Mouse (Mus musculus): ENCODE measurements around the gene Ddx39b. TPM values are rescaled to one million over a fixed set of nuclear protein-coding genes. Genes with fewer than 3 reads are reported as not detected.

The Ddx39b gene
- polyA plus RNA-seq, 1 experiment, result 382 TPM

GRCm38 (mm10) chr17:35257378-35257777 is 15.8 kb downstream of the Ddx39b start:
- H3K27ac ChIP-seq (ENCODE audit: insufficient read depth, low read length), result no peak overlapping the region
- no peaks in the 10 kb centered on the region for H3K4me1 ChIP-seq (ENCODE audit: control insufficient read depth, insufficient read depth, low read length)
- TF ChIP-seq POLR2A (IDR thresholded peaks at IDR 0.05; ENCODE audit: extremely low read depth, insufficient read depth, low read length), result no peak
- no peak for TF ChIP-seq CTCF (IDR thresholded peaks at IDR 0.05; ENCODE audit: extremely low read depth, insufficient read depth, low read length)
- no peak overlapping the region for H3K4me3 ChIP-seq (ENCODE audit: insufficient read depth, low read length)

DNA sequence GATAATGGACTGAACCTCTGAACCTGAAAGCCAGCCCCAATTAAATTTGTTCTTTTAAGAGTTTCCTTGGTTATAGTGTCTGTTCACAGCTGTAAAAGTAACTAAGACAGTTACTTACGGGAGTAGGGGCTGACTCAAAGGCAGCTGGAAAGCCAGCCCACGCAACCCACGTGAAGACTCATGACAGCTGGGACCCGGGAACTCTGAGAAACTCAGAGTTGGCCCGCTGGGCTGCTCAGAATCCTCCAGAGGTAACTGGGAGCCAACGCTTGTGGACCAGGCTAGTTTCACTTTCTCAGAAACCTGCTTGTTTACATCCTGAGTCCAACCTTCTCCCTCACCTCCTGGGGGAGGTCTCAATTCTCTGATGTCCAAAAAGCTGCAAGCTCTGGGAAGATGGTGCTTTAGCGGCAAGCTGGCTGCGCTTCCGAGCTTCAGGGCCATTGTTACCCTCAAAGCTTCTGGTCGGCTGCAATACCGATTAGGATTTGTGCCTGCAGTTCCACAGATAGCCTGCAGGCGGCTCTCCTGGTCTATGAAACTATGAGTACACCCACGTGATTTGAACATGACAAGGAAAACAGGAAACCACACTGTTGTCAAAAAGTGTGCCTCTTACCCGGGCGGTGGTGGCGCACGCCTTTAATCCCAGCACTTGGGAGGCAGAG is 16.4 kb downstream of the Ddx39b start:
- Histone ChIP-seq H3K4me3 (ENCODE audit: insufficient read depth, low read length) (peak overlapping the region; percentile 17; the same call in 1 of the 2 replicates), H3K27ac (ENCODE audit: insufficient read depth, low read length) (no peak overlapping the region), H3K4me1 (ENCODE audit: control insufficient read depth, insufficient read depth, low read length) (no peaks in the 10 kb centered on the region)
- TF ChIP-seq CTCF (IDR thresholded peaks at IDR 0.05; ENCODE audit: extremely low read depth, insufficient read depth, low read length), result peak; percentile 82
- no peak for TF ChIP-seq POLR2A (IDR thresholded peaks at IDR 0.05; ENCODE audit: extremely low read depth, insufficient read depth, low read length)

DNA sequence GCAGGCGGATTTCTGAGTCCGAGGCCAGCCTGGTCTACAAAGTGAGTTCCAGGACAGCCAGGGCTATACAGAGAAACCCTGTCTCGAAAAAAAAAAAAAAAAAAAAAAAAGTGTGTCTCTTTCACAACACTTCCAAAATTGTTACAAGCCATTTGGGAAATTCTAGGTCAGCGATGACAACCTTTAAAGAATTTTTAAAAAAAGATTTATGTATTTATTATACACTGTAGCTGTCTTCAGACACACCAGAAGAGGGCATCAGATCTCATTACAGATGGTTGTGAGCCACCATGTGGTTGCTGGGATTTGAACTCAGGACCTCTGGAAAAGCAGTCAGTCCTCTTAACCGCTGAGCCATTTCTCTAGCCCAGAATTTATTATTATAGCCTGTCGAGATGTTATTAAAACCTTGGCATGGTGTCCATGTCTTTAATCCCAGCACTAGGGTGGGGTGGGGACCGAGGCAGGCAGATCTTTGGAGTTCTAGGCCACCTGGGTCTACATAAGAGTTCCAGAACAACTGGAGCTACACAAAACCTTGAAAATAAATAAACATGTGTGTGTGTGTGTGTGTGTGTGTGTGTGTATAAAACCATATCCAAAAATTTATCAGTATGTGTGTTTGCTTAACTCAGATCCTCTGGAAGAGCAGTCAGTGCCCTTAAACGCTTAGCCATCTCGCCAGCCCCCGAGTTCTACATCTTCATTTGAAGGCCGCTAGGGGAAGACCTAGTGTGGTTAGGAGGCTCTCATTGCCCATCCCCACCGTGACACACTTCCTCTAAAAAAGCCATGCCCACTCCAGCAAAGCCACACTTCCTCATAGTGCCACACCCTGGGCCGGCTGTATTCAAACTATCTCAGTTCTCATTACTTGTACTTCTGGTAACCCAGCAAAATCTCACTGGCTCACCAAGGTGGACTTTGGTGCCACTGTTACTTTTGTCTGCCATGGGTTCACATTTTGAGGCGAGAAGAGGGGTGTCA is 17.2 kb downstream of the Ddx39b start:
- TF ChIP-seq CTCF (IDR thresholded peaks at IDR 0.05; ENCODE audit: extremely low read depth, insufficient read depth, low read length), result no peak
- TF ChIP-seq POLR2A (IDR thresholded peaks at IDR 0.05; ENCODE audit: extremely low read depth, insufficient read depth, low read length), result no peak
- Histone ChIP-seq H3K27ac (ENCODE audit: insufficient read depth, low read length) (no peak overlapping the region), H3K4me1 (ENCODE audit: control insufficient read depth, insufficient read depth, low read length) (no peaks in the 10 kb centered on the region)

GRCm38 (mm10) chr17:35259621-35260020 is 18.1 kb downstream of the Ddx39b start:
- TF ChIP-seq CTCF (IDR thresholded peaks at IDR 0.05; ENCODE audit: extremely low read depth, insufficient read depth, low read length) (no peak), POLR2A (IDR thresholded peaks at IDR 0.05; ENCODE audit: extremely low read depth, insufficient read depth, low read length) (no peak)
- H3K4me1 ChIP-seq (ENCODE audit: control insufficient read depth, insufficient read depth, low read length), result no peaks in the 10 kb centered on the region
- H3K4me3 ChIP-seq (ENCODE audit: insufficient read depth, low read length), result no peak overlapping the region
- H3K27ac ChIP-seq (ENCODE audit: insufficient read depth, low read length), result no peak overlapping the region

More for the DNA sequence above, 17.2 kb downstream of the Ddx39b start:
- no peak overlapping the region for H3K4me3 ChIP-seq (ENCODE audit: insufficient read depth, low read length)

- TF ChIP-seq POLR2A (IDR thresholded peaks at IDR 0.05; ENCODE audit: extremely low read depth, insufficient read depth, low read length) (no peak), CTCF (IDR thresholded peaks at IDR 0.05; ENCODE audit: extremely low read depth, insufficient read depth, low read length) (no peak)
Measured at GRCm38 (mm10) chr17:35261651-35262050, 20.1 kb downstream of the Ddx39b start.

GRCm38 (mm10) chr17:35262664-35263522 is 21.3 kb downstream of the Ddx39b start, which contains the start of gene H2-D1:
TSS of gene H2-D1 (plus strand) at chr17:35262730.
- Histone ChIP-seq H3K27ac (ENCODE audit: insufficient read depth, low read length) (no peak within 1 kb of the TSS), H3K4me3 (ENCODE audit: insufficient read depth, low read length) (peak within 1 kb of the TSS; percentile 11), H3K4me1 (ENCODE audit: control insufficient read depth, insufficient read depth, low read length) (no peaks in the 10 kb centered on the region)
- TF ChIP-seq POLR2A (IDR thresholded peaks at IDR 0.05; ENCODE audit: extremely low read depth, insufficient read depth, low read length) (peak; percentile 84), CTCF (IDR thresholded peaks at IDR 0.05; ENCODE audit: extremely low read depth, insufficient read depth, low read length) (no peak)

More at GRCm38 (mm10) chr17:35261651-35262050, 20.1 kb downstream of the Ddx39b start:
- Histone ChIP-seq H3K4me3 (ENCODE audit: insufficient read depth, low read length) (no peak overlapping the region), H3K4me1 (ENCODE audit: control insufficient read depth, insufficient read depth, low read length) (no peaks in the 10 kb centered on the region), H3K27ac (ENCODE audit: insufficient read depth, low read length) (no peak overlapping the region)

DNA sequence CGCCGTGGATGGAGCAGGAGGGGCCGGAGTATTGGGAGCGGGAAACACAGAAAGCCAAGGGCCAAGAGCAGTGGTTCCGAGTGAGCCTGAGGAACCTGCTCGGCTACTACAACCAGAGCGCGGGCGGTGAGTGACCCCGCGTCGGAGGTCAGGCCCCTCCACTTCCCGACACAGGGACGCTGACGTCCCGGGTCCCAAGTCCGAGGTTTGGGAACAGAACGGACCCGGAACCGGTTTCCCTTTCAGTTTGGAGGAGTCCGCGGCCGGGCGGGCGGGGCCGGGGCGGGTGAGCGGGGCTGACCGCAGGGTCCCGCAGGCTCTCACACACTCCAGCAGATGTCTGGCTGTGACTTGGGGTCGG is 22.0 kb downstream of the Ddx39b start:
- Histone ChIP-seq H3K27ac (ENCODE audit: insufficient read depth, low read length) (no peak overlapping the region), H3K4me3 (ENCODE audit: insufficient read depth, low read length) (peak overlapping the region; percentile 11), H3K4me1 (ENCODE audit: control insufficient read depth, insufficient read depth, low read length) (no peaks in the 10 kb centered on the region)
- TF ChIP-seq CTCF (IDR thresholded peaks at IDR 0.05; ENCODE audit: extremely low read depth, insufficient read depth, low read length), result no peak
- TF ChIP-seq POLR2A (IDR thresholded peaks at IDR 0.05; ENCODE audit: extremely low read depth, insufficient read depth, low read length), result no peak

DNA sequence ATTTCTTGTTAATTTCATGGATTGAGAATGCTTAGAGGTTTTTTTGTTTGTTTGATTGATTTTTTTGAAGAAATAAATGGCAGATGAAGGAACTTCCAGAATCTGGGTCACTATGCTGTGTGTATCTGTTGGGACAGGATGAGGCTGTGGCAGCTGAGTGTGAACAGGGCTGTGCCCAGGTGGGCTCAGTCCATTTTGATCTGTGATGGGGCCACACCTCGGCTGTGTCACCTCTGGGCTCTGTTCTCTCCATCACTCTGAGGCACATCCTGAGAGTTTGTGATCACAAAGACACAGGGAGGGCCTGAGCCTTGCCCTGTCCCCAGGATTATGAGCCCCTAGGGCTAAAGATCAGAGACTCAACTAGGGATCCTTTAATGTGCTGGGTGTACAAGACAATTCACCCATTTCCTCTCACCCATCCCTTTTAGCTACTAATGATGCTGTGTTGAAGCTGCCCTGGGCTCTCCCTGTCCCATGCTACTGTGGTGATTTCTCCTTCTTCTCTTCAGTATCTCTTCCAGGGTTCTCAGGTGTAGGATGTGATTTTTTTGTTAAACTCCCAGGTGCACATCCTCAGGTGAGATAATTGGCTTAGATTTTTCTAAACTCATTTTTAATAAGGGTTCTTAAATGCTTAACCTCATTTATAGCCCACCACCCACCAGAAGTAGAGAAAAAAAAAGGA is 26.0 kb downstream of the Ddx39b start:
- no peaks in the 10 kb centered on the region for H3K4me1 ChIP-seq (ENCODE audit: control insufficient read depth, insufficient read depth, low read length)
- no peak for TF ChIP-seq CTCF (IDR thresholded peaks at IDR 0.05; ENCODE audit: extremely low read depth, insufficient read depth, low read length)
- no peak for TF ChIP-seq POLR2A (IDR thresholded peaks at IDR 0.05; ENCODE audit: extremely low read depth, insufficient read depth, low read length)
- no peak overlapping the region for H3K4me3 ChIP-seq (ENCODE audit: insufficient read depth, low read length)
- no peak overlapping the region for H3K27ac ChIP-seq (ENCODE audit: insufficient read depth, low read length)

All from cortical plate, adult 2 months (tissue).